20 mouse cellular contexts compared by ENCODE assay signal in genomic region chr6:29208178-29208577, GRCm38 (mm10). TPM values are rescaled to one million over a fixed set of nuclear protein-coding genes. Genes with fewer than 3 reads are reported as not detected.
DNase-seq lines count a peak whose midpoint lies in the region; ATAC-seq and TF ChIP-seq lines count a peak whose summit lies in the region.
"Had no signal": no experiment of that assay in that cellular context is flagged by ENCODE, and none has a peak within 500 bp of the region (broad histone marks: within the 10 kb centered on the region; RNA-seq: fewer than 3 reads in every experiment).

No protein-coding gene starts in this region.

- no peak overlapping the region for H3K4me2 ChIP-seq in liver, embryonic 11.5 days
- H3K4me2 ChIP-seq: heart, embryonic 11.5 days; kidney, embryonic 15.5 days; liver, embryonic 13.5 days had no signal

- no peaks in the 10 kb centered on the region for H3K79me2 ChIP-seq in MEL (ENCODE audit: control insufficient read depth, insufficient read depth, low read length, poor library complexity)

- no peak for TF ChIP-seq EP300 in MEL (IDR thresholded peaks at IDR 0.05; ENCODE audit: low read depth in 1 of 2, low read length in 2 of 2)

- no peak for ATAC-seq in liver, embryonic 11.5 days (replicated peaks; ENCODE audit: low FRiP score)

- H3K4me3 ChIP-seq in liver, embryonic 11.5 days (ENCODE audit: low read depth, low read length), result no peak overlapping the region
- no peak overlapping the region for H3K4me3 ChIP-seq in MEL (ENCODE audit: control insufficient read depth in 1 of 2, insufficient read depth in 1 of 2, low read depth in 2 of 2, low read length in 2 of 2)
- H3K4me3 ChIP-seq: kidney, embryonic 15.5 days; liver, embryonic 13.5 days had no signal

- TF ChIP-seq CTCF in MEL (IDR thresholded peaks at IDR 0.05 in 2 of 3, conservative IDR thresholded peaks at IDR 0.05 in 1 of 3; ENCODE audit: control insufficient read depth in 1 of 3, insufficient read depth in 1 of 3, low read depth in 2 of 3, low read length in 3 of 3, poor library complexity in 1 of 3, severe bottlenecking in 1 of 3), result no peak

- no peak overlapping the region for H3K9ac ChIP-seq in liver, embryonic 11.5 days (ENCODE audit: low read depth, low read length)
- 0 out of 2 replicates have a peak overlapping the region, but pooled peaks have one; percentile 3 for H3K9ac ChIP-seq in MEL (ENCODE audit: control insufficient read depth, low read depth, low read length, poor library complexity, severe bottlenecking)
- H3K9ac ChIP-seq: kidney, embryonic 15.5 days; liver, embryonic 13.5 days had no signal

- no peaks in the 10 kb centered on the region for H3K9me3 ChIP-seq in liver, embryonic 11.5 days (ENCODE audit: control insufficient read depth, low read length)
- no peaks in the 10 kb centered on the region for H3K9me3 ChIP-seq in MEL (replicated peaks; ENCODE audit: insufficient read depth, low read length)
- H3K9me3 ChIP-seq: G1E; kidney, embryonic 15.5 days; liver, embryonic 13.5 days had no signal

- H3K27me3 ChIP-seq in liver, embryonic 11.5 days (replicated peaks; ENCODE audit: control insufficient read depth, insufficient read depth, low read length), result peaks cover under 1% of the 10 kb centered on the region; the same call in 1 of the 2 replicates
- H3K27me3 ChIP-seq in MEL (ENCODE audit: control insufficient read depth in 1 of 2, insufficient read depth in 2 of 2, low read length in 2 of 2), result no peaks in the 10 kb centered on the region

- no peaks in the 10 kb centered on the region; the same call in 1 of the 2 replicates for H3K36me3 ChIP-seq in liver, embryonic 11.5 days (ENCODE audit: control insufficient read depth, insufficient read depth, low read length)
- peaks cover 3 to 20% of the 10 kb centered on the region in 2 experiments; a peak in 3 of 4 replicates for H3K36me3 ChIP-seq in MEL (ENCODE audit: control insufficient read depth in 1 of 2, insufficient read depth in 2 of 2, low read length in 2 of 2)

- DNase-seq in gastrocnemius, postnatal 25 days, result peak; percentile 2
- no peak for DNase-seq in gastrocnemius, adult 8-10 months (ENCODE audit: low spot score in 2 of 2)
- DNase-seq in liver, embryonic 11.5 days (ENCODE audit: low spot score), result peak; percentile 27
- DNase-seq in liver, result no peak
- DNase-seq in MEL (ENCODE audit: low read depth, low spot score), result no peak
- peak; percentile 62 for DNase-seq in lung, postnatal 25 days (ENCODE audit: low spot score)
- DNase-seq in adrenal gland, postnatal 14 days, result no peak
- DNase-seq: cerebellum, postnatal 14 days; gastrocnemius, postnatal 10 days; left cerebral cortex, postnatal 4 days; liver, embryonic 13.5 days; midbrain, embryonic 14.5 days; thymus, postnatal 36 days had no signal

- 70% methylated on average over 5 of the region's 5 CpGs for WGBS in liver, embryonic 11.5 days

- H3K27ac ChIP-seq in liver, embryonic 11.5 days (ENCODE audit: low read depth, low read length), result no peak overlapping the region
- peak overlapping the region; percentile 20; the same call in 1 of the 2 replicates for H3K27ac ChIP-seq in MEL (ENCODE audit: control insufficient read depth, low read depth, low read length)
- H3K27ac ChIP-seq: kidney, embryonic 15.5 days; liver, embryonic 13.5 days; macrophage; stomach, postnatal 0 days had no signal

- peaks cover 11% of the 10 kb centered on the region; the same call in 1 of the 2 replicates for H3K4me1 ChIP-seq in liver, embryonic 11.5 days (replicated peaks; ENCODE audit: control insufficient read depth, insufficient read depth, low read length)
- H3K4me1 ChIP-seq in MEL (ENCODE audit: control insufficient read depth in 1 of 2, insufficient read depth in 2 of 2, low read length in 2 of 2), result peaks cover 13 to 23% of the 10 kb centered on the region in 2 experiments

- TF ChIP-seq POLR2A in MEL (IDR thresholded peaks at IDR 0.05; ENCODE audit: control insufficient read depth in 1 of 2, insufficient read depth in 1 of 2, low read depth in 1 of 2, low read length in 2 of 2, poor library complexity in 1 of 2), result no peak

- no peak for TF ChIP-seq RAD21 in MEL (IDR thresholded peaks at IDR 0.05; ENCODE audit: low read depth, low read length)

TF ChIP-seq in MEL, 35 proteins besides CTCF, POLR2A, EP300 and RAD21:
- no peak for TF ChIP-seq TBP (IDR thresholded peaks at IDR 0.05; ENCODE audit: low read depth, low read length)
- 0 out of 2 replicates have a peak, but pooled peaks have one; percentile 21 for TF ChIP-seq BHLHE40 (IDR thresholded peaks at IDR 0.05; ENCODE audit: borderline replicate concordance, low read depth, low read length)

RNA-seq across cellular contexts. Expression of gene Impdh1, which starts 8.0 kb away (rescaled TPM):
- total RNA-seq in gastrocnemius, postnatal 25 days (2021), result 10 to 100 TPM; 13.6 to 15.5 TPM
- total RNA-seq in gastrocnemius, adult 8-10 months (2022), result 10 to 100 TPM in 3 of 4 experiments, 1 to 10 TPM in 1; 9.7 to 13.5 (median 10.9) TPM
- polyA plus RNA-seq in liver, embryonic 11.5 days (2014; fragmentation: Nextera tagmentation; extraction: Ambion mirVana), result 26.5 and 26.7 TPM in 2 replicates
- 15.3 and 17.2 TPM in 2 replicates for total RNA-seq in MEL (2012; rRNA removed)
- 10 to 100 TPM in 1 of 2 experiments, not detected in 1; 55.1 TPM for polyA plus RNA-seq in MEL (2012; ENCODE audit: insufficient read depth in 1 of 2, insufficient read length in 2 of 2, low read depth in 1 of 2, low replicate concordance in 2 of 2, missing spikeins in 1 of 2)
- total RNA-seq in adrenal gland, postnatal 14 days (2021), result 252 and 482 TPM in 2 replicates

RNA-seq across cellular contexts. Expression of gene Prrt4, which starts 28.8 kb away (rescaled TPM):
- total RNA-seq in gastrocnemius, postnatal 25 days (2021), result 1 to 10 TPM in 1 of 2 experiments, under 1 TPM in 1; 0.97 to 1.1 TPM
- total RNA-seq in gastrocnemius, adult 8-10 months (2022), result under 1 TPM; 0.46 to 0.70 (median 0.53) TPM
- polyA plus RNA-seq in liver, embryonic 11.5 days (2014; fragmentation: Nextera tagmentation; extraction: Ambion mirVana), result 0.34 and 0.55 TPM in 2 replicates
- total RNA-seq in MEL (2012; rRNA removed), result not detected in 2 replicates
- polyA plus RNA-seq in MEL (2012; ENCODE audit: insufficient read depth in 1 of 2, insufficient read length in 2 of 2, low read depth in 1 of 2, low replicate concordance in 2 of 2, missing spikeins in 1 of 2), result under 1 TPM in 1 of 2 experiments, not detected in 1; 0.17 TPM
- 4.9 and 5.1 TPM in 2 replicates for total RNA-seq in adrenal gland, postnatal 14 days (2021)
- total RNA-seq: hematopoietic stem cell, adult 5-6 weeks; neutrophil, adult 5-6 weeks had no signal
- polyA plus RNA-seq: G1E, macrophage had no signal

RNA-seq across cellular contexts. Expression of gene Rbm28, which starts 43.4 kb away (rescaled TPM):
- 10 to 100 TPM; 13.7 to 14.1 TPM for total RNA-seq in gastrocnemius, postnatal 25 days (2021)
- 10 to 100 TPM; 10.7 to 15.9 (median 14.8) TPM for total RNA-seq in gastrocnemius, adult 8-10 months (2022)
- polyA plus RNA-seq in liver, embryonic 11.5 days (2014; fragmentation: Nextera tagmentation; extraction: Ambion mirVana), result 48.4 and 54.6 TPM in 2 replicates
- total RNA-seq in MEL (2012; rRNA removed), result 48.2 and 50.1 TPM in 2 replicates
- 100 to 1,000 TPM in 1 of 2 experiments, 10 to 100 TPM in 1; 91.2 to 312 TPM for polyA plus RNA-seq in MEL (2012; ENCODE audit: insufficient read depth in 1 of 2, insufficient read length in 2 of 2, low read depth in 1 of 2, low replicate concordance in 2 of 2, missing spikeins in 1 of 2)
- total RNA-seq in adrenal gland, postnatal 14 days (2021), result 29.7 and 31.8 TPM in 2 replicates

Comparison
In these comparisons a context has a peak if more than half of its experiments do, and no peak if none do; other contexts are left out.
1. DNase-seq: peak in gastrocnemius, postnatal 25 days (single experiment), liver, embryonic 11.5 days (single experiment) and lung, postnatal 25 days (single experiment); none in gastrocnemius, adult 8-10 months (0 of 2), liver (single experiment), MEL (single experiment) and adrenal gland, postnatal 14 days (single experiment).
2. RNA of gene Impdh1, which starts 8.0 kb away (total RNA-seq): 252 to 482 TPM in adrenal gland, postnatal 14 days; 13.6 to 15.5 TPM in gastrocnemius, postnatal 25 days, 15.3 to 17.2 TPM in MEL and 9.7 to 13.5 TPM in gastrocnemius, adult 8-10 months; every median in the first group is over 10 times any median in the second.